Mouse (Mus musculus) midbrain, embryonic 12.5 days (tissue): Measurements from ENCODE around the gene Cfap74. TPM values are rescaled to one million over a fixed set of nuclear protein-coding genes. Genes with fewer than 3 reads are reported as not detected.

Experiments
- ATAC-seq: fragments of 200-750 bp; cut with Nextera tagmentation; 2 replicates; pipeline ENCODE4 v1.8.0; 2017; ENCODE audit warnings: low read depth, moderate TSS enrichment, moderate library complexity; ENCODE audit not compliant: low FRiP score
- H3K27ac ChIP-seq: fragments of 300-500 bp; sonication (generic); replicated peaks from 2 replicates; pipeline ENCODE4 v1.5.1; 2016; ENCODE audit warnings: mild to moderate bottlenecking
- H3K27me3 ChIP-seq: fragments of 300-500 bp; sonication (generic); 2 replicates; pipeline ENCODE4 v1.6.1; 2016; ENCODE audit warnings: mild to moderate bottlenecking
- H3K36me3 ChIP-seq: fragments of 300-500 bp; sonication (generic); 2 replicates; pipeline ENCODE4 v1.6.1; 2016
- H3K4me1 ChIP-seq: fragments of 300-500 bp; sonication (generic); 2 replicates; pipeline ENCODE4 v1.6.1; 2016
- H3K4me2 ChIP-seq: fragments of 300-500 bp; sonication (generic); replicated peaks from 2 replicates; pipeline ENCODE4 v1.6.1; 2016; ENCODE audit warnings: mild to moderate bottlenecking, moderate library complexity
- H3K4me3 ChIP-seq: fragments of 300-500 bp; sonication (generic); 2 replicates; pipeline ENCODE4 v1.5.1; 2016; ENCODE audit warnings: mild to moderate bottlenecking
- H3K9ac ChIP-seq: fragments of 300-500 bp; sonication (generic); replicated peaks from 2 replicates; pipeline ENCODE4 v1.6.1; 2016; ENCODE audit warnings: mild to moderate bottlenecking, moderate library complexity
- H3K9me3 ChIP-seq: fragments of 300-500 bp; sonication (generic); 2 replicates; pipeline ENCODE4 v1.6.1; 2016; ENCODE audit warnings: mild to moderate bottlenecking
- WGBS: fragments of 180-500 bp; shearing (Covaris S2); methylation state at CpG from one replicate; pipeline ENCODE4 v1.1.7; 2016; 5-methylcytosine and 5-hydroxymethylcytosine counted together
- polyA plus RNA-seq: library from polyadenylated mRNA; unstranded; fragments of >200 nt; fragmentation: Nextera tagmentation; extraction: Ambion mirVana; gene quantifications from 2 replicates; pipeline ENCODE4 v1.2.1, GENCODE M21; 2016

The Cfap74 gene
- polyA plus RNA-seq = 5.6 and 6.9 TPM in 2 replicates

- Histone ChIP-seq H3K36me3 (no peaks in the 10 kb centered on the region), H3K4me3 (peak within 1 kb of the TSS; percentile 61), H3K9me3 (no peaks in the 10 kb centered on the region), H3K4me2 (peak within 1 kb of the TSS; percentile 92), H3K27me3 (peaks cover 10% of the 10 kb centered on the region; the same call in 1 of the 2 replicates), H3K4me1 (peaks cover 16% of the 10 kb centered on the region), H3K27ac (peak within 1 kb of the TSS; percentile 54; the same call in 1 of the 2 replicates), H3K9ac (peak within 1 kb of the TSS; percentile 49)
- peak; percentile 97 for ATAC-seq
- WGBS = under 1% methylated on average over 35 of the region's 35 CpGs
These were observed at the start of gene Cfap74 for GRCm38 (mm10) chr4:155409058-155409776. Gene Cfap74, plus strand, starts transcription at chr4:155409190.

- Histone ChIP-seq H3K4me2 (no peak overlapping the region), H3K9ac (no peak overlapping the region), H3K9me3 (no peaks in the 10 kb centered on the region), H3K27me3 (peaks cover 76% of the 10 kb centered on the region), H3K27ac (no peak overlapping the region), H3K4me1 (peaks cover 11% of the 10 kb centered on the region), H3K4me3 (no peak overlapping the region), H3K36me3 (no peaks in the 10 kb centered on the region)
- no peak for ATAC-seq
- WGBS = 46% methylated on average over 12 of the region's 12 CpGs
These were observed 49.2 kb upstream of the Cfap74 start for GRCm38 (mm10) chr4:155359560-155360464.

- ATAC-seq = no peak
- peak overlapping the region; percentile 42 for H3K4me3 ChIP-seq
- no peak overlapping the region for H3K9ac ChIP-seq
- under 1% methylated on average over 40 of the region's 42 CpGs for WGBS
- no peaks in the 10 kb centered on the region for H3K36me3 ChIP-seq
- H3K4me1 ChIP-seq = peaks cover 11% of the 10 kb centered on the region
- H3K27me3 ChIP-seq = peaks cover 78% of the 10 kb centered on the region
- H3K9me3 ChIP-seq = no peaks in the 10 kb centered on the region
- H3K27ac ChIP-seq = no peak overlapping the region
- peak overlapping the region; percentile 57 for H3K4me2 ChIP-seq
These were observed 48.1 kb upstream of the Cfap74 start for GRCm38 (mm10) chr4:155360856-155361255.

GRCm38 (mm10) chr4:155361303-155361791 lies 47.6 kb upstream of the Cfap74 start, which contains the start of gene Prkcz:
Gene Prkcz, minus strand, starts transcription at chr4:155361361.
- Histone ChIP-seq H3K27me3 (peaks cover 78% of the 10 kb centered on the region), H3K4me3 (peak within 1 kb of the TSS; percentile 42), H3K4me1 (peaks cover 11% of the 10 kb centered on the region), H3K27ac (no peak within 1 kb of the TSS), H3K4me2 (peak within 1 kb of the TSS; percentile 57), H3K36me3 (no peaks in the 10 kb centered on the region), H3K9ac (no peak within 1 kb of the TSS), H3K9me3 (no peaks in the 10 kb centered on the region)
- 0 out of 2 replicates have a peak, but pooled peaks have one; percentile 58 for ATAC-seq
- under 1% methylated on average over 50 of the region's 51 CpGs for WGBS

- Histone ChIP-seq H3K4me3 (no peak overlapping the region), H3K9me3 (no peaks in the 10 kb centered on the region), H3K4me2 (no peak overlapping the region), H3K4me1 (peaks cover 11% of the 10 kb centered on the region), H3K27me3 (peaks cover 70% of the 10 kb centered on the region), H3K9ac (no peak overlapping the region), H3K36me3 (no peaks in the 10 kb centered on the region), H3K27ac (no peak overlapping the region)
- WGBS = 36% methylated on average over 5 of the region's 5 CpGs
- ATAC-seq = no peak
These were observed 46.5 kb upstream of the Cfap74 start for GRCm38 (mm10) chr4:155362443-155362842.

GRCm38 (mm10) chr4:155366784-155367183 lies 42.2 kb upstream of the Cfap74 start:
- Histone ChIP-seq H3K9ac (no peak overlapping the region), H3K4me2 (no peak overlapping the region), H3K27me3 (peaks cover 32% of the 10 kb centered on the region), H3K4me1 (peaks cover 1% of the 10 kb centered on the region; the same call in 1 of the 2 replicates), H3K4me3 (no peak overlapping the region), H3K27ac (no peak overlapping the region), H3K9me3 (no peaks in the 10 kb centered on the region), H3K36me3 (no peaks in the 10 kb centered on the region)
- WGBS = 90% methylated on average over 6 of the region's 6 CpGs
- ATAC-seq = no peak

GRCm38 (mm10) chr4:155367739-155368138 lies 41.3 kb upstream of the Cfap74 start:
- no peaks in the 10 kb centered on the region for H3K4me1 ChIP-seq
- 91% methylated on average over 9 of the region's 9 CpGs for WGBS
- no peaks in the 10 kb centered on the region for H3K36me3 ChIP-seq
- ATAC-seq = no peak
- H3K9me3 ChIP-seq = no peaks in the 10 kb centered on the region
- no peak overlapping the region for H3K4me3 ChIP-seq
- no peak overlapping the region for H3K4me2 ChIP-seq
- H3K27me3 ChIP-seq = peaks cover 22% of the 10 kb centered on the region
- no peak overlapping the region for H3K27ac ChIP-seq
- no peak overlapping the region for H3K9ac ChIP-seq

GRCm38 (mm10) chr4:155368684-155369083 lies 40.3 kb upstream of the Cfap74 start:
- H3K36me3 ChIP-seq = no peaks in the 10 kb centered on the region
- H3K9ac ChIP-seq = no peak overlapping the region
- peak overlapping the region; percentile 4; the same call in 1 of the 2 replicates for H3K4me2 ChIP-seq
- no peak overlapping the region for H3K27ac ChIP-seq
- peak; percentile 30; the same call in 1 of the 2 replicates for ATAC-seq
- no peaks in the 10 kb centered on the region for H3K4me1 ChIP-seq
- no peak overlapping the region for H3K4me3 ChIP-seq
- H3K9me3 ChIP-seq = no peaks in the 10 kb centered on the region
- H3K27me3 ChIP-seq = peaks cover 13% of the 10 kb centered on the region
- 26% methylated on average over 12 of the region's 12 CpGs for WGBS

- no peaks in the 10 kb centered on the region for H3K36me3 ChIP-seq
- H3K27ac ChIP-seq = no peak overlapping the region
- no peak overlapping the region for H3K9ac ChIP-seq
- no peaks in the 10 kb centered on the region; the same call in 1 of the 2 replicates for H3K27me3 ChIP-seq
- no peaks in the 10 kb centered on the region for H3K9me3 ChIP-seq
- WGBS = 90% methylated on average over 15 of the region's 15 CpGs
- H3K4me1 ChIP-seq = no peaks in the 10 kb centered on the region
- no peak overlapping the region for H3K4me2 ChIP-seq
- H3K4me3 ChIP-seq = no peak overlapping the region
- no peak for ATAC-seq
These were observed 38.0 kb upstream of the Cfap74 start for GRCm38 (mm10) chr4:155370737-155371715.

GRCm38 (mm10) chr4:155371797-155372735 lies 36.9 kb upstream of the Cfap74 start:
- no peak for ATAC-seq
- no peaks in the 10 kb centered on the region; the same call in 1 of the 2 replicates for H3K27me3 ChIP-seq
- 80% methylated on average over 5 of the region's 5 CpGs for WGBS
- H3K9me3 ChIP-seq = no peaks in the 10 kb centered on the region
- no peak overlapping the region for H3K4me3 ChIP-seq
- no peak overlapping the region for H3K4me2 ChIP-seq
- H3K27ac ChIP-seq = no peak overlapping the region
- no peaks in the 10 kb centered on the region for H3K36me3 ChIP-seq
- H3K9ac ChIP-seq = no peak overlapping the region
- H3K4me1 ChIP-seq = no peaks in the 10 kb centered on the region
